Mouse (Mus musculus): ENCODE data around the gene Rock2. TPM values are rescaled to one million over a fixed set of nuclear protein-coding genes. Genes with fewer than 3 reads are reported as not detected.

Rock2 gene
- polyA plus RNA-seq, 1 experiment, result 42.3 TPM

- DNase-seq (ENCODE audit: extremely low spot score in 1 of 2, low spot score in 1 of 2), result no peak
These were observed 24.2 kb upstream of the Rock2 start for GRCm38 (mm10) chr12:16870405-16871068.

DNA sequence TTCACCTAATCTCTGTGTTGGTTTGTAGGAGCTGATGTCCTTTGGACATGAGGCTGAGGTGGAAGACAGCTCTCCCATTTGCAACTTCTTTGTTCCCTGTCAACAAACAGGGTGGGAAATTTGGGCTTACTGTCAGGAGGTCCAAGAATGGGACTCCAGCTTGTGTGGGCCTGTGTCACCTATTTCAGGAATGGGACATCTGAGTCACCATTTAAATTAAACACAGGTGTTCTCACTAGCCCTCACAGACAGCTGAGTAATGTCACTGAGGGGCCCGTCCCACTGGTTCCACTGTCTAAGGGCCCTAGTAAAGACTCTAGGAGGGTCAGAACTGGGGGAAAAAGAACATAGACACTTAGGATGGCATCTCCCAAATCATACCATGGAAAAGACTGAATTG, 22.7 kb upstream of the Rock2 start:
- no peak for DNase-seq (ENCODE audit: extremely low spot score in 1 of 2, low spot score in 1 of 2)

- no peak for DNase-seq (ENCODE audit: extremely low spot score in 1 of 2, low spot score in 1 of 2)
These were observed 21.7 kb upstream of the Rock2 start for GRCm38 (mm10) chr12:16872926-16873464.

- DNase-seq (ENCODE audit: extremely low spot score in 1 of 2, low spot score in 1 of 2), result no peak
These were observed 21.1 kb upstream of the Rock2 start for GRCm38 (mm10) chr12:16873549-16873948.

DNA sequence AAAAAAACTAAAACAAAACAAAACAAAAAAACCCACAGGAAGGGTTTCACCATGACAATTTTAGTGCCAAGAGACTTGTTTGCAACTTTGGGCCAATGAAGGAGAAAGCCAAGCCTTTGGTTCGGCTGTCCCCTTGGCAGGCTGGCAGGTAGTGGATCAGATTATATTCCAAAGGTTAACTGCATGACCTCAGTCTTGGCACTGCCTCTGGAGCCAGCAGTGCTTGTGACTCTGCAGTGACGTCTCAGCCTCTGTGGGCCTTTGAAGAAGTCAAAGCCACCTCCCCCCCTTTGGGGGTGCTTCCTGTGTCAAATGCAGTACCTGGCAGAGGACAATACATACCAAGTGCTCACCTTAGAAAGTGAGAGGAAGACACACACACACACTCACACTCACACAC, 20.6 kb upstream of the Rock2 start:
- DNase-seq (ENCODE audit: extremely low spot score in 1 of 2, low spot score in 1 of 2), result no peak

DNA sequence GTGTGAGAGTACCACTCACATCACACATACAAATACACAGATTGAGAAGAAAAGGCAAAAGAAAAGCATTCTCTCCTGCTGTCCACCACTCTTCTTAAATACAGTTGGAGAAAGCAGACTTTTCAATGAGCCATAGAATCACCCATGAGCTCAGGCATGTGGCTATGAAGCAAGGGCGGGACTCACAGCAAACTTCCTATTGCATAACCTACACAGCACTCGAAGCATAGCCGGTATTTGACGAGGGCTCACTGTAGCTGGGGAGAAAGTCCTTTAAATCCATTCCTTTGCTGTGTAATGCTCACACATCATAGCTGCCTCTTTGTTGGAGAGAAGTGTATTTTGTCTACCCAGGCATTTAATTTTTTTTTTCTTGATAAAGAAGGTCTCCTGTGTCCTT, 19.4 kb upstream of the Rock2 start:
- DNase-seq (ENCODE audit: extremely low spot score in 1 of 2, low spot score in 1 of 2), result no peak

DNA sequence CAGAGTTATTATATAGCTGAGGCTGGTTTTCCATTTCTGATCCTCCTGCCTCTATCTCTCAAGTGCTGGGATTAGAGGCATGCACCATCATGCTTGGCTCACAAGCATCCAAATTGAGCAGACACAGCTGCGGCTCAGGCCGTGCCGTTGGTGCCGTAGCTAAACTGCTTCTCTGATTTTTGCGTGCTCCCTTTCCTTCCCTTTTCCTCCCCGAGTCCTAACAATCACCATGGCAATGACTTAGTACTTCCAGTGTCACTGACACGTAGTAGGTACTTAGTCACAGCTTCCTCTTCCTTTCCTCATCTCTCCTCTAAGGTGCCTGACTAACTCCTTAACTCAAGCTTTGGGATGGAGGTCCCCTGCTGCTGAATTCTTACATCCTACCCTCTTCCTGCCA, 19.0 kb upstream of the Rock2 start:
- DNase-seq (ENCODE audit: extremely low spot score in 1 of 2, low spot score in 1 of 2), result no peak

DNA sequence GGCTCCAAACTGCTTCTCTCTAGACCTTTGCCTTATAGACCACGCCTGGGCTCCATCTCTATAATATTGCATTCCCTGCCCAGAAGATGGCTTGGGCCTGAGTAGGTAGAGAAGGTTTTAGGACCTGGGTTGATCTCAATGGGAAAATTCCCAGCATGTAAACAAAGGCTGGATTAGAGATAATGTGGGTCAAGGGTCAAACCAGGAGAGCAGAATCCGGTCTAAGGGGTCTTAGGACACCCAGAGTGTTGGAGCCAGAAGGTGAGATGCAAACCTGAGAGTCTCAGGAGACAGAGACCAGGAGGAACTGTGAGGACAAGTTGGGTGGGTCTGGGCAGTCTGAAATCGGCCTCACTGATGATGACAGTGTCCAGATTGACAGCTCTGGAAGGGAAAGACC, 18.0 kb upstream of the Rock2 start:
- DNase-seq (ENCODE audit: extremely low spot score in 1 of 2, low spot score in 1 of 2), result no peak

- DNase-seq (ENCODE audit: extremely low spot score in 1 of 2, low spot score in 1 of 2), result no peak
These were observed 17.6 kb upstream of the Rock2 start for GRCm38 (mm10) chr12:16877141-16877540.

- DNase-seq (ENCODE audit: extremely low spot score in 1 of 2, low spot score in 1 of 2), result no peak
These were observed 17.0 kb upstream of the Rock2 start for GRCm38 (mm10) chr12:16877679-16878078.

- no peak for DNase-seq (ENCODE audit: extremely low spot score in 1 of 2, low spot score in 1 of 2)
These were observed 15.3 kb upstream of the Rock2 start for GRCm38 (mm10) chr12:16879369-16879768.

GRCm38 (mm10) chr12:16880077-16880476, 14.6 kb upstream of the Rock2 start:
- DNase-seq (ENCODE audit: extremely low spot score in 1 of 2, low spot score in 1 of 2), result no peak

- no peak for DNase-seq (ENCODE audit: extremely low spot score in 1 of 2, low spot score in 1 of 2)
These were observed 12.3 kb upstream of the Rock2 start for GRCm38 (mm10) chr12:16882442-16882841.

DNA sequence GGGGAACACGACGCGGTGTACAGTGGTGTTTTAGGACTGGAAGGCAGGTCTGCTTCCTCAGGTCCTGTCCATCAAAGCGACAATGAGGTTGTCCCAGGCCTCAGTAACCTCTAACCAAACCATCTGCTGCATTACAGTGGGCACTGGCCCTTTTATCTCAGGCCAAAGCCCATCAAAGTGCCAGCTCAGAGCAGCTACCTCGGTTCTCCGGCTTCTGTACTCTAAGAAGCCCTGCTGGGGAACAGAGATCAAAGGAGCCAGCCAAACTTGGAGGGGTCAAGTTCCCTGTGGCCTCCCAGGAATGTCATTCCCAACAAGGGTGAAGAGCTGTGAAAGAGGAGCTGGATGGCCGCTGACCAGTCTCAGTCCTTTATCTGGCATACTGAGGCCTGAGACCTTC, 11.6 kb upstream of the Rock2 start:
- no peak for DNase-seq (ENCODE audit: extremely low spot score in 1 of 2, low spot score in 1 of 2)

GRCm38 (mm10) chr12:16884534-16884933, 10.2 kb upstream of the Rock2 start:
- DNase-seq (ENCODE audit: extremely low spot score in 1 of 2, low spot score in 1 of 2), result no peak

- no peak for DNase-seq (ENCODE audit: extremely low spot score in 1 of 2, low spot score in 1 of 2)
These were observed 8.3 kb upstream of the Rock2 start for GRCm38 (mm10) chr12:16886354-16886753.

- no peak for DNase-seq (ENCODE audit: extremely low spot score in 1 of 2, low spot score in 1 of 2)
These were observed 1.7 kb upstream of the Rock2 start for GRCm38 (mm10) chr12:16893039-16893438.

DNA sequence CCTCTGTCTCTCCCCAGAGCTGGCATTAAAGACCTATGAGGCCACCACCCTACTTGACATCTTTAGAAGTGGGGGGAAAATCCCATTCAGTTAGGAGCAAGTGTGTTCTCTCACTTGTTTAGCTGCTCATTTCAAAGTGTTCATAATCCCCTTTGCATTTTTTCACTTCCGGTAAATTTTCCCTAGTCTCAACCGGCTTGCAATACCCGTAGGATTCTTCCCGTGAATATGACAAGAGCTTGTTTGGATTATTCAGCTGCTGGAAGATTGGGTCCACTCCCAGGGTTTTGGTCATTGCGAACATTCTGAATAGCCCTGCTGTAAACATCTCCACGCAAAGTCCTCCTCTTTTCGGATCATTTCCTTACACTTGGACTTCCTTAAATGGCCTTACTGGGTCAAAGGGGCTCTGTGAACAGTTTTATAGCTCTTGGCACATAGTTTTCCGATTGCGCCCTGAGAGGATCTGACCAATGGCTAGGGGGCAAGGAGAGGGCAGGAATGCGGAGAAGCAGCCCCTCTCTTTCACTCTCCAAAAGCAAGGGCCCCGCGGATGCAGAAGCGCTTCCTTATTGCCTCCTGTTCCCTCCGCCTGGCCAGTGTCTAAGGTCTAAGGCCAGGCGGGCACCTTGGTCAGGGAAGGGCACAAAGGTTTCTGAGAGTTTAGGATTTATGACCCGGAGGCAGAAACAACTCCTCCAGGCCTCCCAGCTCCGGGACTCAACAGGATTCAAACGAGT, 869 bp upstream of the Rock2 start:
- peak in 1 of 2 experiments; percentile 22 for DNase-seq (ENCODE audit: extremely low spot score in 1 of 2, low spot score in 1 of 2)

DNA sequence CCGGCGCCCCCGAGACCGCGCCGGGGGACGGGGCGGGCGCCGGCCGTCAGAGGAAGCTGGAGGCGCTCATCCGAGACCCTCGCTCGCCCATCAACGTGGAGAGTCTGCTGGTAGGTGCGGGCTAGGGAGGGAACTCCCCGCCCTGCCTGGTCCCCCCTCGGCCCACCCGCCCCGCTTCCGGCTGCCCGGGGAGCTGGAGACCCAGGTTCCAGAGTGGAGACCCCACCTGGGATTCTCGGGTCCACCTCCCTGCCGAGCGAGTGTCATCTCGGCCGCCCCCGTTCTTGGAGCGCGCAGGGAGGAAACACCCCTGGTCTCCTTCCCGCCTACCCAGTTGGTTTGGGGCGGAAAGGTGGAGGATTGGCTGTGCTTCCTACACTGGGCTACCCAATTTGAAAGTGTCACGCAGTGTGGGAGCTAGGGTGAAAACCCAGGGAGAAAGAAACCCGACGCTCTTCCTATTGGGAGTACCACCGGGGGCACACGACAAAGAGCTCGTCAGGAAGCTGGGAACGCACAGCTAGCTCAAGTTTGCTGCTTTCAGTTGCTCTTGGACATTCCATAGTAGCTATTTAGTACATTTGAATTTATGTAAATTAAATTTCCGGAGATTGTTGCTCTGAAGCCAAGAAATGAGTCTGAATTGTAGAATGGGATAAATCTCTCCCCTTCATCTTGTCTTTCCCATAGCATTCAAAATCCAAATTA, 680 bp downstream of the Rock2 start:
- peak in 1 of 2 experiments; percentile 56 for DNase-seq (ENCODE audit: extremely low spot score in 1 of 2, low spot score in 1 of 2)

DNA sequence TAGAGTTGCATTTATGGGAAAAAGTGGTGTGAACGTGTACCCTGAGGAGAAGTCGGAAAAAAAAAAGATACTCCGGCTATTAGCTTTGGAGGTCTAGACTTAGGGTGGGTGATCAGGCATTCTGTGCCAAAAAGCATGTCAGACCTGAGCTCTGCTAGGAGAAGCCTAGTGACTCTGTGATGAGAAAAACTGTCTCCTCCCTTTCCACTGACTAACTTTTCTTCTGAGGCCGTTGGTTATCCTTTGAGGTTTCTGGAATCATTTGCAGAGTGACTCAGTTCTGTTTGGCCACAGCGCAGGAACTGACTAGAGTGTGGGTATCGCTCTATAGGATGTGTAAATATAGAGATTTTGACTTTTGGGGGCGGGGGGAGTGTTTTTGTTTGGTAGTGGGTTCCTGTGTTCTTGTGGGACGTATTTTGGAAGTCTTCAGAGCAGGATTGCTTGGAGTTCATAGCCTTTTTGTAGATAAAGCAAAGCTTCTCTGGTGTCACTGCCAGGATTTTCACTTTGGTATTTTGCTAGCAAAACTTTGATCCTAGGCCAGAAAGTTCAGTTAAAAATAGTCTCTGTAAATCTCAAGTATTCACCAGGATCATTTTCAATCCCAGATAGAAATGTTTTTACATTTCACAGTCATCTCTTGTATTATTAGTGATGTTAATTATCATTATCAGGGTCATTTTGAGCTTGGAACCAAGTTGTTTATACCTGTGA, 1.5 kb downstream of the Rock2 start:
- peak in 1 of 2 experiments; percentile 44 for DNase-seq (ENCODE audit: extremely low spot score in 1 of 2, low spot score in 1 of 2)

- DNase-seq (ENCODE audit: extremely low spot score in 1 of 2, low spot score in 1 of 2), result no peak
These were observed 2.5 kb downstream of the Rock2 start for GRCm38 (mm10) chr12:16897225-16897624.
